Mouse (Mus musculus) G1E (cell line): ENCODE measurements at regions not wholly inside any gene's neighbourhood (a gene's known extent, or its start where the extent isn't known, plus 50 kb on each side); places are given as distances from the start of the nearest gene placed in this dataset.

ENCODE experiments used
- CTCF ChIP-seq: IDR thresholded peaks from 2 replicates; pipeline ENCODE4 v1.5.1; 2012; ENCODE audit warnings: low read depth, low read length, inconsistent platforms, mixed read lengths
- POLR2AphosphoS5 ChIP-seq: IDR thresholded peaks from 2 replicates; pipeline ENCODE4 v1.6.1; 2012; ENCODE audit warnings: low read depth, low read length, inconsistent platforms; ENCODE audit not compliant: insufficient replicate concordance

DNA sequence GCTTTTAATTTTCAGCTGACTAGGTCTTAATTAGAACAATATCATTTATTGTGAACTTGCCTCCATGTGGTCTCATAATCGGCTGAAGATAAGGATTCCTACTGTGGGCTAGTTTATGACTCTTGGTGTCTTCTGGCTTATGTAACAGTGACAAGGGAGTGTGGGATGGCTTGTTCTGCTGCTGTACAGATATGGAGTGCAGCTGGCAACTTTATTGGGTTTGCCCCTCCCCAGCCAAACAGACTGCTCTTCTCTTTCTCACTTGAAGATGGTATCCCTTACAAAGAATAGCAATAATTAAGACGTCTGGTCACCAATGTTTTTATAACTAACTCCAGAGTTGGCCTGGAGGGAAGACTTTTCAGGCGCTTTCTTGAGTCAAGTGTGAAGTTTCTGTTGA is 584.8 kb downstream of the Insc start:
- TF ChIP-seq CTCF: no peak
- TF ChIP-seq POLR2AphosphoS5: no peak
